Mouse (Mus musculus) limb, embryonic 10.5 days (tissue): ENCODE measurements around the gene C130074G19Rik. TPM values are rescaled to one million over a fixed set of nuclear protein-coding genes. Genes with fewer than 3 reads are reported as not detected.

ENCODE experiments used
- DNase-seq: peaks from one replicate; pipeline ENCODE4 v3.0.0-alpha.2; 2017; ENCODE audit warnings: low spot score
- H3K27ac ChIP-seq: fragments of 300-500 bp; sonication (generic); 2 replicates; pipeline ENCODE4 v1.5.1; 2016; ENCODE audit warnings: mild to moderate bottlenecking
- H3K27me3 ChIP-seq: fragments of 300-500 bp; sonication (generic); 2 replicates; pipeline ENCODE4 v1.6.1; 2016; ENCODE audit warnings: low read depth, mild to moderate bottlenecking; ENCODE audit not compliant: poor library complexity, severe bottlenecking
- H3K36me3 ChIP-seq: fragments of 300-500 bp; sonication (generic); 2 replicates; pipeline ENCODE4 v1.6.1; 2016; ENCODE audit warnings: mild to moderate bottlenecking, moderate library complexity
- H3K4me1 ChIP-seq: fragments of 300-500 bp; sonication (generic); 2 replicates; pipeline ENCODE4 v1.6.1; 2016
- H3K4me3 ChIP-seq: fragments of 300-500 bp; sonication (generic); 2 replicates; pipeline ENCODE4 v1.5.1; 2016; ENCODE audit warnings: mild to moderate bottlenecking, moderate library complexity
- H3K9me3 ChIP-seq: fragments of 300-500 bp; sonication (generic); replicated peaks from 2 replicates; pipeline ENCODE4 v1.6.1; 2016; ENCODE audit warnings: mild to moderate bottlenecking
- WGBS: fragments of 180-500 bp; shearing (Covaris S2); methylation state at CpG from one replicate; pipeline ENCODE4 v1.1.7; 2016; 5-methylcytosine and 5-hydroxymethylcytosine counted together
- polyA plus RNA-seq: library from polyadenylated mRNA; unstranded; fragments of >200 nt; fragmentation: Nextera tagmentation; extraction: Ambion mirVana; gene quantifications from 2 replicates; pipeline ENCODE4 v1.2.1, GENCODE M21; 2016

The C130074G19Rik gene
- polyA plus RNA-seq, 1 experiment from 2014 or later: 0.48 TPM

DNA sequence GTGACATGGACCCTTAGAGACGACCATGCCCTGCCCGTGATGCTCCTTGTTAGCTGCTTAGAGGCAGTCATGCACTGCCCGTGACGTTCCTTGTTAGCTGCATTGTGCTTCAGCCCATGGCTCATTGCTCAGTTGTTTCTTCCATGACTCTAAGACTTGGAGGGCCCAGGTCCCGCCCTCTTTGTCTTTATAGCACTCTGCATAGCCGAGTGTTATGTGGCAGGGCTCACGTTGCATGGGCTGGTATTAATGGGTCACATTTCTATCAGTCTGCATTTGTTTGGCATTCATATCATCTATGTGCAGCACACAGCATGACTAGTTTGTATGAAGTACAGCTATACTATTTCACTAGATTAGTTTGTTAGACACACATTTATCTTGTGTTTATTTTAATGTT, 20.7 kb upstream of the C130074G19Rik start:
- no peak for DNase-seq
- Histone ChIP-seq H3K27ac (no peak overlapping the region), H3K9me3 (no peaks in the 10 kb centered on the region), H3K27me3 (no peaks in the 10 kb centered on the region), H3K36me3 (peaks cover 61% of the 10 kb centered on the region), H3K4me3 (no peak overlapping the region), H3K4me1 (no peaks in the 10 kb centered on the region)
- WGBS: 87% methylated on average over 7 of the region's 7 CpGs

DNA sequence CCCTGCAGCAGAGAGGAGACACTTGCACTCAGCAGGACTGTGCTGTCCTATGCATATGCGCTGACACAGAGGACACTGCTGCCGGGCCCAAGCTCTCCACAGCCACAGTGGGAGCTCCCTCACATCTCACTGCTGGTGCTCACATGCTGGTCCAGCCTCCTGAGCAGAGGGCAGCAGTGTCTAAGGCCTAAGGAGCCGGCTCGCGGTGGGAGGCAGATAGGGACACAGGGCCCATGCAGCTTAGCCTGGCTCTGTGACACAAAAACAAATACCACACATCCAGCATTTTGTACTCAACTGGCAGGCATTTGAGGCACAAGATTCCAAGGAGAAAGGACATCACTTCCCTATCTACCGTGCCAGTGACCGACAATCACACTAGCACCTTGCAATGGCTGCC, 19.9 kb upstream of the C130074G19Rik start:
- DNase-seq: no peak
- peaks cover 60% of the 10 kb centered on the region for H3K36me3 ChIP-seq
- no peak overlapping the region for H3K4me3 ChIP-seq
- H3K9me3 ChIP-seq: no peaks in the 10 kb centered on the region
- H3K27me3 ChIP-seq: no peaks in the 10 kb centered on the region
- WGBS: 90% methylated on average over 7 of the region's 7 CpGs
- H3K4me1 ChIP-seq: no peaks in the 10 kb centered on the region
- no peak overlapping the region for H3K27ac ChIP-seq

GRCm38 (mm10) chr1:184897350-184897749, 14.3 kb upstream of the C130074G19Rik start:
- Histone ChIP-seq H3K27ac (no peak overlapping the region), H3K27me3 (no peaks in the 10 kb centered on the region), H3K36me3 (peaks cover 20% of the 10 kb centered on the region; the same call in 1 of the 2 replicates), H3K9me3 (no peaks in the 10 kb centered on the region), H3K4me1 (no peaks in the 10 kb centered on the region), H3K4me3 (no peak overlapping the region)
- DNase-seq: no peak
- WGBS: 77% methylated on average over 16 of the region's 16 CpGs

- WGBS: 85% methylated on average over 3 of the region's 3 CpGs
- H3K36me3 ChIP-seq: no peaks in the 10 kb centered on the region
- H3K27ac ChIP-seq: no peak overlapping the region
- no peak for DNase-seq
- no peaks in the 10 kb centered on the region for H3K9me3 ChIP-seq
- no peaks in the 10 kb centered on the region for H3K27me3 ChIP-seq
- no peak overlapping the region for H3K4me3 ChIP-seq
- no peaks in the 10 kb centered on the region for H3K4me1 ChIP-seq
Observed at GRCm38 (mm10) chr1:184891998-184892397, 9.0 kb upstream of the C130074G19Rik start.

GRCm38 (mm10) chr1:184889454-184889853, 6.4 kb upstream of the C130074G19Rik start:
- no peak for DNase-seq
- H3K36me3 ChIP-seq: no peaks in the 10 kb centered on the region
- H3K4me3 ChIP-seq: no peak overlapping the region
- no peaks in the 10 kb centered on the region for H3K9me3 ChIP-seq
- WGBS: 87% methylated on average over 6 of the region's 6 CpGs
- no peak overlapping the region for H3K27ac ChIP-seq
- no peaks in the 10 kb centered on the region for H3K4me1 ChIP-seq
- H3K27me3 ChIP-seq: peaks cover 7% of the 10 kb centered on the region; the same call in 1 of the 2 replicates

GRCm38 (mm10) chr1:184886160-184886559, 3.1 kb upstream of the C130074G19Rik start:
- 63% methylated on average over 1 of the region's 1 CpGs for WGBS
- H3K4me1 ChIP-seq: peaks cover 9% of the 10 kb centered on the region
- H3K36me3 ChIP-seq: no peaks in the 10 kb centered on the region

DNA sequence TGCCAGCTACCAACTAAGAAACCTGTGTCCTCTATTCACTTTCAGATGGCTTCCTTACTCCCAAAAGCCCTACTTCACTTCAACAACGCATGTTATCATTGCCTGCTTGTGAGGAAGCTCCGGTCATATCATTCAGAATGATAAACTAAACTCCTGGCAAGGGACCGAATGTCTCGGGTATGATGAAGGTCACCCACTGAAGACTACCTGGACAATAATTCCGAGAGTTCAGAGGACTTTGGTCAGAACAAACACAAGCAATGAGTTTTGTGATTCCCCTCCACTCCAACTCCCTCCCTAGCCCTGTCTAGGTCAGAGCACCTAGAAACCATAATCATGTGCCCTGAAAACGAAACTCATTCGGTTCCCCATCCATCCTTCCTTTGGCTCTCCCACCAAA, 1.2 kb downstream of the C130074G19Rik start:
- no peaks in the 10 kb centered on the region for H3K36me3 ChIP-seq
- DNase-seq: no peak
- no peaks in the 10 kb centered on the region for H3K9me3 ChIP-seq
- no peak overlapping the region for H3K27ac ChIP-seq
- peak overlapping the region; percentile 56 for H3K4me3 ChIP-seq
- H3K4me1 ChIP-seq: peaks cover 15% of the 10 kb centered on the region
- WGBS: 71% methylated on average over 7 of the region's 7 CpGs
- H3K27me3 ChIP-seq: peaks cover 50% of the 10 kb centered on the region

More at GRCm38 (mm10) chr1:184886160-184886559, 3.1 kb upstream of the C130074G19Rik start:
- Histone ChIP-seq H3K27me3 (peaks cover 40% of the 10 kb centered on the region), H3K9me3 (no peaks in the 10 kb centered on the region), H3K27ac (no peak overlapping the region), H3K4me3 (no peak overlapping the region)
- DNase-seq: no peak

GRCm38 (mm10) chr1:184881211-184881610, 1.8 kb downstream of the C130074G19Rik start:
- no peak for DNase-seq
- 87% methylated on average over 5 of the region's 5 CpGs for WGBS
- H3K27me3 ChIP-seq: peaks cover 50% of the 10 kb centered on the region

DNA sequence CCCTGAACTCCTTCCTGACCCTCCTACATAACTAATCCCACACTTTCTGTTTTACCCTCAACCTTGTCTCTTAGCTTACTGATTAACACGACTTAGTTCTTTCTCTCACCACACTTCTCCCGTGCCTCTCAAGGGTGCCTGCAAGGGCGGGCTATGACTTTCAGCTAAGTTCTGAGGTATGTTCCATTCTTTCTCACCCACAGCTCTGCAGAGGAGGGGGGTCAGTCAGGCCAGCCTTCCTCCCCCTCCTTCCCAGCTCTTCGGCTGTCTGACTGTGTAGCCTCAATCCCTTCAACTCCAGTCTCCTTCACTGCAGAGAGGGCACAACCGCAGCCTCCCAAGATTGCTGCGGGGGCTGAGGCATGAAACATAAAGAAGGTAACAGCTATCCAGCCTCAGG, 4.2 kb downstream of the C130074G19Rik start:
- H3K9me3 ChIP-seq: no peaks in the 10 kb centered on the region
- H3K27me3 ChIP-seq: peaks cover 37% of the 10 kb centered on the region
- WGBS: 88% methylated on average over 6 of the region's 6 CpGs
- no peaks in the 10 kb centered on the region for H3K36me3 ChIP-seq
- peaks cover 27% of the 10 kb centered on the region for H3K4me1 ChIP-seq
- no peak for DNase-seq
- H3K27ac ChIP-seq: no peak overlapping the region; the same call in 1 of the 2 replicates
- no peak overlapping the region for H3K4me3 ChIP-seq

More at GRCm38 (mm10) chr1:184881211-184881610, 1.8 kb downstream of the C130074G19Rik start:
- H3K36me3 ChIP-seq: no peaks in the 10 kb centered on the region
- peaks cover 15% of the 10 kb centered on the region for H3K4me1 ChIP-seq
- H3K27ac ChIP-seq: no peak overlapping the region
- H3K4me3 ChIP-seq: no peak overlapping the region
- H3K9me3 ChIP-seq: no peaks in the 10 kb centered on the region

DNA sequence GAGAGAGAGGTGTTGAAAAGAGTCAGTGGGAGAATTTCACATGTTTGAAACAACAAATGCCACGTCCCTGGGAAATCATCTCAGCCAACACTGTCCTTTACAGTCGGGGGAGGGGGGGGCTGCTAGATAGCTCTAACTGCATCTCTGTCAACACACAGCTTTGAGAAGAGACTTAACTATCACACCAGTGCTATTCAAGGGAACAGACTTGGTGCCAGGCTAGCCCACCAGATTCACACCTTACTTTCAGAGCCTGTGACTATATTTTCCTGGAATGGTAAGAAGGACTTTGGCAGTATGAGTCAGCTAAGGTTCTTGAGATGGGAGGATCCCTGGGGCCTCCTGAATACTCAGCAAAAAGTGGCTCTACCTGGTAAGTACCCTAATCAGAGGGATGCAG, 5.7 kb downstream of the C130074G19Rik start:
- 60% methylated on average over 2 of the region's 2 CpGs for WGBS
- Histone ChIP-seq H3K36me3 (no peaks in the 10 kb centered on the region), H3K4me3 (no peak overlapping the region), H3K9me3 (no peaks in the 10 kb centered on the region), H3K4me1 (peaks cover 21% of the 10 kb centered on the region), H3K27ac (no peak overlapping the region), H3K27me3 (peaks cover 22% of the 10 kb centered on the region)
- DNase-seq: no peak

- DNase-seq: no peak
Observed at GRCm38 (mm10) chr1:184873910-184874309, 9.1 kb downstream of the C130074G19Rik start.

DNA sequence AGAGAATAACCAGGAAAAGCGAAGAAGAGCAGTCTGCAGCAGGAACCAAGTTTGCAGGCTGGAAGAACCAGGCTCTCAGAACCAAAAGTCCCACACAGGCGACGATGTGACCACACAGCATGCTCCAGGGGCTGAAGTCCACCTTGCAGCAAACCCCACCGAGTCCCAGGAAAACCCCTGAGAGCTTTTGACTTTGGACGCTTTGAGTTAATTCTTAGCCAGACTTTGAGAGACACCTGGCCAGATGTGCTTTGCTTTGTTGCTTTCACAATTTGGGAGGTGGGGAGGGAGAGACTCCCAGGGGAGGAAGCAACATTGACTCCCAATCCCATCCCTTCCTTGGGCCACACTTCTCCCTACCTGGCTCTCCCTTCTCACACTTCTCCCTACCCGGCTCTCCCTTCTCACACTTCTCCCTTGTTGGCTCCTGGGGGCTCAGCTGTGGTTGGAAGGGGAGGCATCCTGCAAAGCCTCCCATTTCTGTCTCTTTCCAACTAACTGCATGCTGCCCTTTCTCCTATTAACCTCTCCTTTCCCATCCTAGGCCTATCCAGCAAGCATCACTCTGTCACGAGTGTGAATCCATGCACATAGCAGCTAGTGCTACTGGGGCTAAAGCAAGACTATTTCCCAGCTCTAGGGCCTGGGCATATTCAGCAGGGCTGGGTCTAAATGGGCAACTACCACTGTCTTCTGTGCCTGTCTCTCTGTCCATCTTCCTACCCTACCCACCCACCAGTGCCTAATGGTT, 10.8 kb downstream of the C130074G19Rik start:
- 74% methylated on average over 7 of the region's 7 CpGs for WGBS
- no peak overlapping the region for H3K27ac ChIP-seq
- H3K27me3 ChIP-seq: no peaks in the 10 kb centered on the region
- no peak for DNase-seq
- peaks cover 32% of the 10 kb centered on the region for H3K4me1 ChIP-seq
- no peaks in the 10 kb centered on the region for H3K36me3 ChIP-seq
- no peak overlapping the region for H3K4me3 ChIP-seq
- H3K9me3 ChIP-seq: no peaks in the 10 kb centered on the region

More at GRCm38 (mm10) chr1:184873910-184874309, 9.1 kb downstream of the C130074G19Rik start:
- no peaks in the 10 kb centered on the region for H3K27me3 ChIP-seq
- 91% methylated on average over 11 of the region's 11 CpGs for WGBS
- no peaks in the 10 kb centered on the region for H3K36me3 ChIP-seq
- no peak overlapping the region for H3K4me3 ChIP-seq
- no peak overlapping the region for H3K27ac ChIP-seq
- peaks cover 30% of the 10 kb centered on the region for H3K4me1 ChIP-seq
- no peaks in the 10 kb centered on the region for H3K9me3 ChIP-seq

DNA sequence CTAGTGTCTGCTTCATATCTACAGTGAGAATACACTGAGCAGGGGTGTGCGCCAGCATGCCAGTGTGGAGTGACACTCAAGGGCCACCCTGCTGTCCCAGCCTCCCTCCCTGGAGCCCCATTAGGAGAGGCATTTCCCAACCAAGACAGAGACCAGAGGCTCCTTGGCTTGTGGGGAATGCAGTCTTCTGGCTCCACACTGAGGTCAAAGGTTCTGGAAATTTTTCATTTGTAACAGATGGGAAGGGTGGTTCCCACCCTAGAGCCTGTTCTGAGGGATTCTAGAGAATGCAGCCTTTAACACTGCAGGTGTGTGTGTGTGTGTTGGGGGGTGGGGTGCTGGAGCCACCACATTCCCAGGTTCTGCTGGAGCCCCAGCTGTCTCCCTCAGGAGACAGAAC, 11.5 kb downstream of the C130074G19Rik start:
- H3K36me3 ChIP-seq: no peaks in the 10 kb centered on the region
- H3K9me3 ChIP-seq: no peaks in the 10 kb centered on the region
- 0 out of 2 replicates have a peak overlapping the region, but pooled peaks have one; percentile 19 for H3K27ac ChIP-seq
- H3K4me3 ChIP-seq: no peak overlapping the region
- WGBS: 83% methylated on average over 1 of the region's 1 CpGs
- H3K27me3 ChIP-seq: no peaks in the 10 kb centered on the region
- DNase-seq: no peak
- H3K4me1 ChIP-seq: peaks cover 35% of the 10 kb centered on the region
